Mouse (Mus musculus) kidney, postnatal 25 days (tissue): Measurements from ENCODE around the gene Kxd1.

Experiments used
- DNase-seq, 2 experiments: peaks; one replicate each; pipeline ENCODE4 v3.0.0; 2021; ENCODE audit warnings: mixed read lengths in 2 of 2

The Kxd1 gene

GRCm38 (mm10) chr8:70546412-70546811 lies 18.7 kb upstream of the Kxd1 start:
- no peak for DNase-seq

GRCm38 (mm10) chr8:70544200-70544687 lies 16.5 kb upstream of the Kxd1 start:
- DNase-seq: peak; percentile 58 to 79

- DNase-seq: no peak
Observed at GRCm38 (mm10) chr8:70541081-70541480, 13.3 kb upstream of the Kxd1 start.

DNA sequence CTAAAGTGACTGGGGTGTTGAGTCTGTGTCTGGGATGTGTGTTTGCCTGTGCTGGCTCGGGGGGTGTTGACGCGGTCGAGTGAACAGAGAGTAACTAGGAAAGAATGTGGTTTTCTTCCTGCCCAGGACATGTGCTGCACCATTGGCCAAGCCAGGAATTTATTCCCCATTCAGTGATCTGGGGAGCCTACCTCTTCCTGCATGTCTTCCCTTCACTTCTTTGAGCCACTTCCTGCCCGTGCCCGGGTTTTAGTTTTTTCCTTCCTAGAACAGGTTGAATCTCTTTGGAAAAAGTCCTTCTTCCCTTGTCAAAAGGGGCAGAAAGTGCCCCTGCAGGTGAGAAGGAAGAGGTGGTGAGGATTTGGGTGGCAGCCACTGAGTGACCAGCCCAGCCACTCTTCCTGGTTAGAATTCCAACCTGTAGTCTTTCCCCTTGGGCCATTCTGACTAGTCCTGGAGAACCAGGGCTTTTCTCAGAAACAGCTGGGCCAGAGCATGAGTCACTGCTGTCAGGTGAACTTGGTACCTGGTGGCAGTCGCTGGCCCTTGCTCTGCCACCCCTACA lies 12.8 kb upstream of the Kxd1 start:
- DNase-seq: peak; percentile 49 to 63

GRCm38 (mm10) chr8:70540013-70540506 lies 12.3 kb upstream of the Kxd1 start:
- DNase-seq: no peak

- DNase-seq: peak; percentile 100
Observed at GRCm38 (mm10) chr8:70539077-70539813, 11.5 kb upstream of the Kxd1 start, which contains the start of gene Ell. TSS of gene Ell (plus strand) at chr8:70539457.

DNA sequence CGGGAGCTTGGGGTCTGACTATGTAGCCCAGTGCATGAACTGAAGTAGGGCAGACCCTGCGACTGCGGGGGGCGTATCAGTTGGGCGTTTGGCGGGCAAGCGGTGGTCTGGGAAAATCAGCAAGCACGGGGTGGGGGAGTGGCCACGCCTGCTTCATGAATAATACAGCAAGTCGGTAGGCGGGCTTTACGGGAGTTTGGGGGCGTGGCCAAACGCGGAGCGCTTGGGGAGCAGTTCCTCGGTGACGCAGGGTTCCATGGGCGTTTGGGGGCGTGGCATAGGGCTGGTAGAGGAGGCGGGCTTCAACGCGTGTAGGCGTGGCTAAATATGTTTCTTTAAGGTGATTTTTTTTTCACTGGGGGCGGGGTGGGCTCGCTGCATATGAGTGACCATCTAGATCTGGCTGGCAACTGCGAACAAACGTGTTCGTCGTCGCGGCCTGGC lies 10.9 kb upstream of the Kxd1 start:
- DNase-seq: peak; percentile 100

DNA sequence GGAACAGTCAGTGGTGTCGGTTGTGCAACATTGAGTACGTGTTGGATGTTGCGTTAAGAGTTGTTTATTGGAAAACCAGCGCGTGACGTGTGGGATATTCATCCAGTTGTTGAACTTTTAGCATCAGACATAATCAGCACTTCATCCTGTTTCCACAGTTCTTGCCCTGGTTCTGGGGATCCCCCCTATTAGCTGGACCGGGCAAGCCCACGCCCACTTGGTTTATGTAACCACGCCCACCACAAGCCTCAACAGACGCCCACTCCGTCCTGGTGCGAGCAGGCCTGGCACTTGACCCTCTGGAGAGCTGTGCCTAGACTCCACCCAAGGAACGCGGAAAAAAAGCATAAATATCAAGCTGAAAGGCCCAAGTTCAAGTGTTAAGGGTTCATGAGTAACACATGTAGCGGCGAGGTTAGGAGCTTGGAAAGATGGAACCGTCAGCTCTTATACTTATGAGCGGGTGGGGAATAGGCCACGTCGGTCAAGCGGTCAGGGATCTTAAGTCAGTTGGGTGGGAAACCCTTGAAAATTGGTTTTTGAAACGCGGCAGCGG lies 10.3 kb upstream of the Kxd1 start:
- DNase-seq: peak; percentile 73 to 87

DNA sequence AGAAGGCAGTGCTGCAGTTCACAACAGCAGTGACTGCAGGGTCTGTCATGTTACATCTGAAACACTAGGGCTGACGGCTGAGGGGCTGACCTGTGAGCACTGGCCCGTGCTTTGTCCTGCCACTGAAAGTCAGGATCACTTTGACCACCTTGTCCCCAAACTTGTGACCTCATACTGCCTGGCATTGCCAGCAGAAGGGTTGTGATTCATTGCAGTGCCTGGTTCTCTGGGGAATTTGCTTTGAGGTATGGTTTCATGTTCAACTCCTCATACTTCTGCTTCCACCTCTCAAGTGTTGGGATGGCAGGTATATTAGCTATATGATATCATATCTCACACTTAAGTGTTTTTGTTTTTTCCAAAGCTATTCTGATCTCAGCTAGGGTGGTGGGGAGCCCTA lies 7.9 kb upstream of the Kxd1 start:
- DNase-seq: no peak

GRCm38 (mm10) chr8:70535221-70535620 lies 7.5 kb upstream of the Kxd1 start:
- no peak for DNase-seq

DNA sequence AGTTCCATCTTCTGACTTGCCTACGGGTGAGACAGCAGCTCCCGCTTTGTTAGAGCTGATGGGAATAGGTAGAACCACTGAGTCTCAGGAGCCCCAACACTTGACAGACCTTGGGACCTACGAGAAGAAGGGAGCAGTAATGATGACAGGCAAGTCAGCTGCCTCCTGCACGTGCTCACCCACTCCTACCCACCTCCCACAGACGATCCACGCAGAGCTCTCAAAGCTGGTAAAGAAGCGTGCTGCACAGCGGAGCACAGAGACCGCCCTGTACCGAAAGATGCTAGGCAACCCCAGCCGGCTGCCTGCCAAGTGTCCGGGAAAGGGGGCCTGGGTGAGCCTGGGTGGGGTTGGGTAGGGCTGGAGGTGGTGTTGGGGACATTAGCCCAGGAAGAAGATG lies 6.5 kb upstream of the Kxd1 start:
- no peak for DNase-seq

GRCm38 (mm10) chr8:70530314-70530713 lies 2.6 kb upstream of the Kxd1 start:
- no peak for DNase-seq

DNA sequence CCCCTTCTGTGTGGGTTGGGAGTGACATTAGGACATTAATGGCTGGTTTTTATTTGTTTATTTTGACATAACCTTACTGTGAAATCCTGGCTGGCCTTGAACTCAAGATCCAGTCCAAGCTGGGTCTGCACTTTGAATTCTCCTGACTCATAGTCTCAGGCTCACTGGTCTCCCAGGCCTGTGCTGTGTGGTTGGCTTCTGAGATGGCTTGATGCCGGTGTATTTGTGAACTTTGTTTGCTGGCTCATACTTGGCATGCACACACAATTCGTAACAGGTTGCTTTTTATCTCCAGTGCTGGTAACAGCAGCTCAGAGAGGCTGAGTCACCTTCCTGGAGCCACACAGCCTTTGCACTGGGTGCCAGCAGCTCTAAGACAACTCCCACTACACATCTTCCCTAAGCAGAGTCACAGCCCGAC lies 2.0 kb upstream of the Kxd1 start:
- DNase-seq: no peak

GRCm38 (mm10) chr8:70529299-70529698 lies 1.5 kb upstream of the Kxd1 start:
- no peak for DNase-seq

DNA sequence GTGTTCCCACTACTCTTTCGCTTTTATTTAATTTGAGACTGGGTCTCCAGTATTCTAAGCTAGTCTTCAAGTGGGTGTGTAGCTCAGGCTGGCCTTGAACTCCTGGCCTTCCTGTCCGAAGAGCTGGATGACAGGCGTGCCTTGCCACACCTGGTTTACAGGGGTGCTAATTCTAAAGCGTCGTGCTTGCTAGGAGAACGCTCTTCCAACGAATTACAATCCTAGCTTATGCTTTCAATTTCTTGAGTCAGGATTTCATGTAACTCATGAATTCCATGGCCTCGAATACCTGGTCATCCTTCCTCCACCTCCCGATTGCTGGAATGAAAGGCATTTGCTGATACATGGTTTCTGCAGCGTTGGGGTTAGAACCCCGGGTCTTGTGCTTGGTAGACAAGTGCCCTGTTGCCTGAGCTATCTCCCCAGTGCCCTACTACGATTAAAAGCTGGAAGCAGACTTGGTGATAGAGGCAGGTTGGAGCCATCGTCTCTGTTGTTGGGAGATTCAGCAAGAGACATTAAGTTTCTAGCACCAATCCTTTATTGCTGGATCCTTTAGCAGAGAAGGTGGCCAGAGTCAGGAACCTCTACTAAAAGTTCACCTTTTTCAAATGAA lies 534 bp upstream of the Kxd1 start:
- no peak for DNase-seq

DNA sequence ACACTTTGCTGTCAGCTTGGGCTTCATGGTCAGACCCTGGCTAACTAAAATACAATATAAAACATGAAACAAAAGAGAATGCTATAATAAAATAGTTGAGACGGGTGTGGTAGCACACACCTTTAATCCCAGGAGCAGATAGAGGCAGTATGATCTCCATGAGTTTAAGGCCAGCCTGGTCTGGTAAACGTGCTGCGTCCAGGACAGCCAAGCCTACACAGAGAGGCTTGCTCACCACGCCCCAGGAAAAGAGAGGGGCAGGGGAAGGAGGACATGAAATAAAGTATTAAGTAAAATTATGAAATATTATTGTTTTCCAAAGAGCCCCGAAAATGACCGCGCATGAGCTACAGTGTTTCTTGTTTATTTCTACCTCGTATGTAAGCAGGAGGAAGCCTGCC lies 645 bp downstream of the Kxd1 start:
- DNase-seq: no peak

DNA sequence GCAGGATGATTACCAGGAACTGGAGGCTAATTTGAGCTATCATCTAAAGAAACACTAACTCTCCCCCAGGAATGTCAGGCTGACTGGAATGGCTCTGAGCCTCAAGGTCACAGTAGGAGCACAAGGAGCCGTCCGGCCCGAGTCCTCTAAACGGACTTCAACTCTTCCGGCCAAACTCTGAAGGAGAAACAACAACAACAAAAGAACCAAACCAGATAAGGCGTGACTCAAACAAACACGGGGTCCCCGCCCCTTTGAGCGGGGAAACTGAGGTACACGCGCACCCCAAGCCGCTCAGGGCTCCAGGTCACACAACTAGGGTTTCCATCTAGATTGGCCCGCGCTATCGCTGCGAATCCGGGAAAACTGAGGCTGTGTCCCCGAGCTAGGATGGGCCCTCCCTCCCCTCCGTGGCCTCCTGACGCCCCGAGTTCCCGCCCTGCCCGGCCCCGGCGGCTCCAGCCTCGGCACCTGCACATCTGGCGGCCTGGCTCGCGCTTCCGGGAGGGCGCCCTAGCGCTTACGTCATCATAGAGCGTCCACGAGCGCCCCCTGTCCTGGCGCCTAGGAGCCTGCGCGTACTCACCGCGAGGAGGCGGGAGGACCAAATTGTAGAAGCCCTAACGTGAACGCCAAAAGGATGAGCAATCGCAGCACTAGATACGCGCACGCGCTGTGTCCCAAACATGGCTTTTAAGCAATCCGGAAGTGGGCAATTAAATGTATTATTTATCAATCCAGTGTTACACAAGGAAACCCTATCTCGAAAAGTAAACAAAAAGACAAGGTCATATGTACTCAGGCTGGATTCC lies 5.0 kb downstream of the Kxd1 start:
- DNase-seq: peak; percentile 96 to 98

DNA sequence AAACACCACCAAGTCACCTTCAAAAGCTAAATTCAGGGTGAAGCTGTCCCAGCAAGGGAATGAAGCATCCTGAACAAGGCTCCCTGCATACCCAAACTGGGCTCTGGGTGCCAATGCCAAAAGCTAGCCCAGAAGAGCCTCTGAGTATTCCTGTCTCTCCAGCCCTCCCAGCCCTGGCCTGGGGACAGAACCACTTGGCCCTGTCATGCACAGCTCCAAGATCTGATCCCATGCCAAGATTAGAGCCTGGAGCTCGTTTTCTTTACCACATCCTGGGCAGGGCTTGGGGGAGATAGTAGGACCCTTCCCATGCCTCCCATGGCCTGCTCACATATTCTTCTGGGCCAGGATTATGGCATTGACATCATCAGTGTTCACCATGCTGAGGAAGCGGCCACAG lies 8.2 kb downstream of the Kxd1 start:
- DNase-seq: no peak

- no peak for DNase-seq
Observed at GRCm38 (mm10) chr8:70519043-70519442, 8.7 kb downstream of the Kxd1 start.

DNA sequence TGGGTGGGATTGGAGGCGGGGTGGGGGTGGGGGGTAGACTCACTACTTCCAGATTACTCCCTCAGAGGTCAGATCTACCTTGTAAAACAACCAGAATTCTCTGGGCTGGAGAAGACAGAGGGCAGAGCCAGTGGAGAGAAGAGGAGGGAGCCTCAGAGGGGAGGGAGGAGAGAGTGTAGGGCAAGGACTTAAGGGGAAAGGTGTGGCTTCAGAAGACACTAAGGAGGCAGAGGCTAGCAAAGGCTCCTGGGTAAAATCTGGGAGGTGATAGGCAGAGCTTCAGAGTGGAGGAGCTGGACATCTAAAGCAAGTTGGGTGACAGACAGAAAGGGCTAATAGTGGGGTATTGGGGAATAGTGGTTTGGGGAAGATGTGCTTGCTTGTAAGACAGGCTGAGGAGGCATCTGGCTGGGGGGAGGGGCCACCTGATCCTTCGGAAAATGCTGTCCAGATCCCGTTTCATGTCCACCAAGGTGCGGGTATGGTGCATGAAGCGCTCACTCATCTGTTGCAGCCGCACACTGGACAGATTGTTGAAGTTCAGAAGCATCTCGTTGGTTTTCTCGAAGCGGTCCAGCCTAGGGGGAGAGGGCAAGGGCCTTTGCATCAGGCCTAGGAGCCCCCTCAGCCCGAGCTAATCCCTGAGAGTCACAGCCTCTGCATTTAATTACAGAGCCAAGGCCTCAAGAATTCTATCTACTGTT lies 9.7 kb downstream of the Kxd1 start:
- DNase-seq: no peak

DNA sequence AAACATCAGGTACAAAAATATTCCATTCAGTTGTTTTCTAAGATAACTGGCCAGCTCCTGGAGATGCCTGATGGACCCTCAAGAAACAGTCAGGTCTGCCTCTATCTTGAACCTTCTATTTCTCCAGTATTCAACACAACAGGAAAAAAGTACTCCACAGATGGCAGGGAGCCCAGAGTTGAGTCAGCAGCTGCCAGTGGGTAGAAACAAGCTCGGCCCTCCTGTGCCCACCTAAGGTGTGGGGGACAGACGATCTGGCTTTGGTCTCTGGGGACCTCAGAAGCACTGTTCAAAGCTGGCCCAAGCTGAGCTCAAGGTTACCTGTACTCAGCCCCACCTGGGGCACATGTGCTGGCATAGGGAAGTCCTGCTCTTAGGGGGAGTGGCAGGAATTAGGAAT lies 14.3 kb downstream of the Kxd1 start:
- peak in 1 of 2 experiments; percentile 44 for DNase-seq
